Mouse (Mus musculus) erythroblast, embryonic 14.5 days (primary cell): ENCODE measurements around the gene Meis1.

Experiments used
- GATA1 ChIP-seq: IDR thresholded peaks from 2 replicates; pipeline ENCODE4 v1.6.1; 2012; ENCODE audit warnings: low read length, inconsistent platforms, mixed read lengths
- TAL1 ChIP-seq: IDR thresholded peaks from 3 replicates; pipeline ENCODE4 v1.6.1; 2012; ENCODE audit warnings: low read length, inconsistent platforms, mixed read lengths

DNA sequence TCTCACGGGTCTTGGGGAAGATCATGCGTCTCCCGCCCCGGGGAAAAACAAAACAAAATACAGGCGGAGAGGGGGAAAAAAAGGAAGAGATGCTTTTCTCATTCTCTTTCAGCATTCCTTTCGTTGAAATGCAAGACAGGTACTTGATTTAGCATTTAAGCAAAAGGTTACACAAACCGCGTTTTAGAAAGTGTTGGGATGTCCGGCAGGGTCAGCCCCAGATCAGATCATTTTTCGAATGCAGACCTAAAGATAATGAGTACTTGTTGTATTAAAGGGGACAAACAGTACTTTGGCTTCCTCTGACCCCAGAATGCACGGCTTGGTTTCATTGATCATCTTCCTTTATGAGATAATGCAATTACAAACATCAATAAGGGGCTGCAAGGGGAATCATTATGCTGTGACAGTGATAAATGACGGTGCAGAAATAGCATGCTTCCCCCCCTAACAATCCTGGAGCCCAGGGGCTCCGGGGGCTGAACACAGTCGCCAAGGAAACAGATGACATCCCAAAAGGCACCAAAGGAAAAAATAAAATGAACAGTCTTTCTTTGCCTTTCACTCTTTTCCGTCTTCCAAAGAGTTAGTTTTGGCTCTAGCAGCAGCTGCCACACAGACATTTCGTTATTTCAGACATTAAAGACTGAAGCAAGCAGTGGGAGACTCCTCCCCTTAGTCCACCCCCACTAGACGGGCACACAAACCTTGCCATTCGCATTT is 144.3 kb downstream of the Meis1 start:
- no peak for TF ChIP-seq TAL1
- no peak for TF ChIP-seq GATA1
